Mouse (Mus musculus): Measurements from ENCODE around the gene Panx3. TPM values are rescaled to one million over a fixed set of nuclear protein-coding genes. Genes with fewer than 3 reads are reported as not detected.

Panx3 gene
- polyA plus RNA-seq, 1 experiment from 2014 or later: not detected

GRCm38 (mm10) chr9:37666045-37666444, 3.0 kb downstream of the Panx3 start:
- ATAC-seq: no peak
- Histone ChIP-seq H3K9ac (ENCODE audit: low read depth, low read length) (no peak overlapping the region), H3K27ac (ENCODE audit: low read length) (no peak overlapping the region), H3K4me1 (ENCODE audit: control insufficient read depth, insufficient read depth, low read length) (no peaks in the 10 kb centered on the region), H3K9me3 (ENCODE audit: control insufficient read depth, low read length) (no peaks in the 10 kb centered on the region), H3K36me3 (ENCODE audit: control insufficient read depth, insufficient read depth, low read length) (no peaks in the 10 kb centered on the region), H3K4me3 (ENCODE audit: low read length) (no peak overlapping the region), H3K27me3 (replicated peaks; ENCODE audit: control insufficient read depth, insufficient read depth, low read length) (no peaks in the 10 kb centered on the region), H3K4me2 (ENCODE audit: low read depth, low read length) (no peak overlapping the region)
- WGBS: 70% methylated on average over 7 of the region's 7 CpGs

- no peak for ATAC-seq
- Histone ChIP-seq H3K27me3 (replicated peaks; ENCODE audit: control insufficient read depth, insufficient read depth, low read length) (no peaks in the 10 kb centered on the region), H3K4me2 (ENCODE audit: low read depth, low read length) (no peak overlapping the region), H3K27ac (ENCODE audit: low read length) (no peak overlapping the region), H3K4me1 (ENCODE audit: control insufficient read depth, insufficient read depth, low read length) (no peaks in the 10 kb centered on the region), H3K4me3 (ENCODE audit: low read length) (no peak overlapping the region), H3K9ac (ENCODE audit: low read depth, low read length) (no peak overlapping the region), H3K36me3 (ENCODE audit: control insufficient read depth, insufficient read depth, low read length) (no peaks in the 10 kb centered on the region), H3K9me3 (ENCODE audit: control insufficient read depth, low read length) (no peaks in the 10 kb centered on the region)
- WGBS: 70% methylated on average over 2 of the region's 2 CpGs
These were observed 4.4 kb downstream of the Panx3 start for GRCm38 (mm10) chr9:37664604-37665003.

- no peak overlapping the region for H3K4me2 ChIP-seq (ENCODE audit: low read depth, low read length)
- no peaks in the 10 kb centered on the region for H3K9me3 ChIP-seq (ENCODE audit: control insufficient read depth, low read length)
- no peak overlapping the region for H3K4me3 ChIP-seq (ENCODE audit: low read length)
- H3K27me3 ChIP-seq (replicated peaks; ENCODE audit: control insufficient read depth, insufficient read depth, low read length): no peaks in the 10 kb centered on the region
- WGBS: 69% methylated on average over 1 of the region's 1 CpGs
- no peak overlapping the region for H3K27ac ChIP-seq (ENCODE audit: low read length)
- H3K9ac ChIP-seq (ENCODE audit: low read depth, low read length): no peak overlapping the region
- H3K36me3 ChIP-seq (ENCODE audit: control insufficient read depth, insufficient read depth, low read length): no peaks in the 10 kb centered on the region
- no peak for ATAC-seq
- H3K4me1 ChIP-seq (ENCODE audit: control insufficient read depth, insufficient read depth, low read length): no peaks in the 10 kb centered on the region
These were observed 5.8 kb downstream of the Panx3 start for GRCm38 (mm10) chr9:37663210-37663609.

GRCm38 (mm10) chr9:37659413-37659812, 9.6 kb downstream of the Panx3 start:
- H3K4me1 ChIP-seq (ENCODE audit: control insufficient read depth, insufficient read depth, low read length): no peaks in the 10 kb centered on the region; the same call in 1 of the 2 replicates
- no peak overlapping the region for H3K4me2 ChIP-seq (ENCODE audit: low read depth, low read length)
- no peaks in the 10 kb centered on the region for H3K36me3 ChIP-seq (ENCODE audit: control insufficient read depth, insufficient read depth, low read length)
- H3K9ac ChIP-seq (ENCODE audit: low read depth, low read length): no peak overlapping the region
- no peak overlapping the region for H3K4me3 ChIP-seq (ENCODE audit: low read length)
- no peak overlapping the region for H3K27ac ChIP-seq (ENCODE audit: low read length)
- no peaks in the 10 kb centered on the region for H3K9me3 ChIP-seq (ENCODE audit: control insufficient read depth, low read length)
- H3K27me3 ChIP-seq (replicated peaks; ENCODE audit: control insufficient read depth, insufficient read depth, low read length): no peaks in the 10 kb centered on the region
- ATAC-seq: no peak
- WGBS: 81% methylated on average over 6 of the region's 6 CpGs

GRCm38 (mm10) chr9:37656931-37657481, 12.0 kb downstream of the Panx3 start, which contains the start of gene Tbrg1:
Gene Tbrg1, minus strand, starts transcription at chr9:37657312.
- peak; percentile 98 for ATAC-seq
- 1% methylated on average over 36 of the region's 36 CpGs for WGBS
- Histone ChIP-seq H3K27ac (ENCODE audit: low read length) (peak within 1 kb of the TSS; percentile 96), H3K9ac (ENCODE audit: low read depth, low read length) (peak within 1 kb of the TSS; percentile 88), H3K36me3 (ENCODE audit: control insufficient read depth, insufficient read depth, low read length) (peaks cover 15% of the 10 kb centered on the region), H3K4me2 (ENCODE audit: low read depth, low read length) (peak within 1 kb of the TSS; percentile 70), H3K4me3 (ENCODE audit: low read length) (peak within 1 kb of the TSS; percentile 85), H3K27me3 (replicated peaks; ENCODE audit: control insufficient read depth, insufficient read depth, low read length) (no peaks in the 10 kb centered on the region), H3K9me3 (ENCODE audit: control insufficient read depth, low read length) (no peaks in the 10 kb centered on the region), H3K4me1 (ENCODE audit: control insufficient read depth, insufficient read depth, low read length) (no peaks in the 10 kb centered on the region; the same call in 1 of the 2 replicates)

- H3K4me2 ChIP-seq (ENCODE audit: low read depth, low read length): peak overlapping the region; percentile 70
- H3K4me3 ChIP-seq (ENCODE audit: low read length): peak overlapping the region; percentile 85
- no peaks in the 10 kb centered on the region for H3K9me3 ChIP-seq (ENCODE audit: control insufficient read depth, low read length)
- peaks cover 15% of the 10 kb centered on the region for H3K36me3 ChIP-seq (ENCODE audit: control insufficient read depth, insufficient read depth, low read length)
- under 1% methylated on average over 10 of the region's 10 CpGs for WGBS
- H3K27me3 ChIP-seq (replicated peaks; ENCODE audit: control insufficient read depth, insufficient read depth, low read length): no peaks in the 10 kb centered on the region
- H3K9ac ChIP-seq (ENCODE audit: low read depth, low read length): peak overlapping the region; percentile 88
- no peaks in the 10 kb centered on the region; the same call in 1 of the 2 replicates for H3K4me1 ChIP-seq (ENCODE audit: control insufficient read depth, insufficient read depth, low read length)
- ATAC-seq: peak; percentile 57
- peak overlapping the region; percentile 96 for H3K27ac ChIP-seq (ENCODE audit: low read length)
These were observed 12.6 kb downstream of the Panx3 start for GRCm38 (mm10) chr9:37656439-37656881.

- no peaks in the 10 kb centered on the region for H3K27me3 ChIP-seq (replicated peaks; ENCODE audit: control insufficient read depth, insufficient read depth, low read length)
- H3K9ac ChIP-seq (ENCODE audit: low read depth, low read length): peak overlapping the region; percentile 88; the same call in 1 of the 2 replicates
- H3K4me3 ChIP-seq (ENCODE audit: low read length): peak overlapping the region; percentile 85
- no peaks in the 10 kb centered on the region for H3K9me3 ChIP-seq (ENCODE audit: control insufficient read depth, low read length)
- ATAC-seq: no peak
- WGBS: 52% methylated on average over 8 of the region's 8 CpGs
- peaks cover 17% of the 10 kb centered on the region for H3K36me3 ChIP-seq (ENCODE audit: control insufficient read depth, insufficient read depth, low read length)
- no peak overlapping the region for H3K27ac ChIP-seq (ENCODE audit: low read length)
- peak overlapping the region; percentile 70 for H3K4me2 ChIP-seq (ENCODE audit: low read depth, low read length)
- no peaks in the 10 kb centered on the region; the same call in 1 of the 2 replicates for H3K4me1 ChIP-seq (ENCODE audit: control insufficient read depth, insufficient read depth, low read length)
These were observed 13.1 kb downstream of the Panx3 start for GRCm38 (mm10) chr9:37655961-37656360.

- WGBS: 77% methylated on average over 5 of the region's 5 CpGs
- Histone ChIP-seq H3K9ac (ENCODE audit: low read depth, low read length) (no peak overlapping the region), H3K27ac (ENCODE audit: low read length) (no peak overlapping the region), H3K36me3 (ENCODE audit: control insufficient read depth, insufficient read depth, low read length) (peaks cover 32% of the 10 kb centered on the region), H3K4me1 (ENCODE audit: control insufficient read depth, insufficient read depth, low read length) (no peaks in the 10 kb centered on the region; the same call in 1 of the 2 replicates), H3K4me3 (ENCODE audit: low read length) (no peak overlapping the region), H3K4me2 (ENCODE audit: low read depth, low read length) (no peak overlapping the region), H3K27me3 (replicated peaks; ENCODE audit: control insufficient read depth, insufficient read depth, low read length) (no peaks in the 10 kb centered on the region), H3K9me3 (ENCODE audit: control insufficient read depth, low read length) (no peaks in the 10 kb centered on the region)
- ATAC-seq: no peak
These were observed 15.2 kb downstream of the Panx3 start for GRCm38 (mm10) chr9:37653836-37654235.

GRCm38 (mm10) chr9:37650639-37651038, 18.4 kb downstream of the Panx3 start:
- H3K9me3 ChIP-seq (ENCODE audit: control insufficient read depth, low read length): no peaks in the 10 kb centered on the region
- no peak overlapping the region for H3K27ac ChIP-seq (ENCODE audit: low read length)
- no peak overlapping the region for H3K4me3 ChIP-seq (ENCODE audit: low read length)
- H3K9ac ChIP-seq (ENCODE audit: low read depth, low read length): no peak overlapping the region
- no peaks in the 10 kb centered on the region; the same call in 1 of the 2 replicates for H3K4me1 ChIP-seq (ENCODE audit: control insufficient read depth, insufficient read depth, low read length)
- no peak for ATAC-seq
- no peaks in the 10 kb centered on the region for H3K27me3 ChIP-seq (replicated peaks; ENCODE audit: control insufficient read depth, insufficient read depth, low read length)
- no peak overlapping the region for H3K4me2 ChIP-seq (ENCODE audit: low read depth, low read length)
- whole genome bisulfite sequencing: 94% methylated on average over 5 of the region's 5 CpGs
- peaks cover 35% of the 10 kb centered on the region for H3K36me3 ChIP-seq (ENCODE audit: control insufficient read depth, insufficient read depth, low read length)

- ATAC-seq: no peak
These were observed 22.8 kb downstream of the Panx3 start for GRCm38 (mm10) chr9:37646246-37646645.

More at GRCm38 (mm10) chr9:37646246-37646645, 22.8 kb downstream of the Panx3 start:
- Histone ChIP-seq H3K4me2 (ENCODE audit: low read depth, low read length) (no peak overlapping the region), H3K36me3 (ENCODE audit: control insufficient read depth, insufficient read depth, low read length) (peaks cover 18% of the 10 kb centered on the region), H3K27ac (ENCODE audit: low read length) (no peak overlapping the region), H3K4me1 (ENCODE audit: control insufficient read depth, insufficient read depth, low read length) (no peaks in the 10 kb centered on the region), H3K27me3 (replicated peaks; ENCODE audit: control insufficient read depth, insufficient read depth, low read length) (no peaks in the 10 kb centered on the region), H3K4me3 (ENCODE audit: low read length) (no peak overlapping the region), H3K9me3 (ENCODE audit: control insufficient read depth, low read length) (no peaks in the 10 kb centered on the region), H3K9ac (ENCODE audit: low read depth, low read length) (no peak overlapping the region)
- 80% methylated on average over 3 of the region's 3 CpGs for WGBS
